Comparison of ENCODE assay signal across 27 mouse cellular contexts in the genomic region with DNA sequence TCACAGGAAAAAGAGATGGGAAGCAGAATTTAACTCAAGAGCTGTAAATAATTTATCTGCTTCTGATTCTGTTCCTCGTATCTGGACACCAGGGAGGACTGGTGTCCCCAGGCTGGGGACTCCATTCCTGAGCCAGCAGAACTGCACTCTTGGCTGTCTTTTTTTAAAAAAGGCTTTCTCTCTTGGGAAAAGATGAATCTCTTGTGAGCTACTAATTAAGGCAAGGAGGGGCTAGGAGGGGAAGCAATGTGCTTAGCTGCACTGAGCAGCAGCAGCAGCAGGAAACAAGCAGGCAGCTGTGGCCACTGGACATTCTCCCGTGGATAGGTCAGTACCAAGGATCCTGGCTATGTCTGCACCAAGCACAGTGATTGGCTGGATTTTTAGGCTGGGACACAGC.
DNase-seq lines count a peak whose midpoint lies in the region; ATAC-seq and TF ChIP-seq lines count a peak whose summit lies in the region.
"Had no signal": no experiment of that assay in that cellular context is flagged by ENCODE, and none has a peak within 500 bp of the region (broad histone marks: within the 10 kb centered on the region; RNA-seq: fewer than 3 reads in every experiment).

No protein-coding gene starts in this region.

- H3K9me3 ChIP-seq in lung, embryonic 14.5 days (ENCODE audit: low read depth, low read length), result no peaks in the 10 kb centered on the region
- H3K9me3 ChIP-seq: embryonic facial prominence, embryonic 13.5 days; embryonic facial prominence, embryonic 15.5 days; forebrain, embryonic 10.5 days; forebrain, embryonic 12.5 days had no signal

- intact Hi-C loops in heart, postnatal 14 days (cut with DNase I), result no loop called here

- peak; percentile 91 for DNase-seq in heart, adult 11 months
- no peak for DNase-seq in heart, postnatal 14 days
- DNase-seq in kidney, postnatal 10 days, result peak; percentile 45
- no peak for DNase-seq in kidney, adult 18-20 months
- DNase-seq in lung, embryonic 14.5 days, result peak; percentile 32
- no peak for DNase-seq in lung, adult 2 months
- DNase-seq: adrenal gland, adult 2 months; adrenal gland, postnatal 10 days; adrenal gland, postnatal 25 days; B cell, adult 2 months; cerebellum, adult 11 months; cerebellum, adult 18-20 months; cerebellum, adult 8-10 months; cerebellum, adult 9-11 months; cerebellum, postnatal 14 days; cerebellum, postnatal 36 days; embryo, embryonic 11 days had no signal

- H3K4me1 ChIP-seq in lung, embryonic 14.5 days (ENCODE audit: insufficient read depth), result no peaks in the 10 kb centered on the region
- H3K4me1 ChIP-seq in lung, adult 2 months (ENCODE audit: control insufficient read depth, insufficient read depth, low read length), result no peaks in the 10 kb centered on the region

- no peak for TF ChIP-seq POLR2A in lung, adult 2 months (IDR thresholded peaks at IDR 0.05; ENCODE audit: borderline replicate concordance, extremely low read depth, low read depth, low read length)

- no peaks in the 10 kb centered on the region; the same call in 1 of the 2 replicates for H3K27me3 ChIP-seq in lung, embryonic 14.5 days (ENCODE audit: insufficient read depth, low read length)
- H3K27me3 ChIP-seq: CH12.LX had no signal

- H3K9ac ChIP-seq in lung, embryonic 14.5 days, result no peak overlapping the region
- H3K9ac ChIP-seq: embryonic facial prominence, embryonic 13.5 days; embryonic facial prominence, embryonic 15.5 days; forebrain, embryonic 12.5 days had no signal

- no peak overlapping the region for H3K4me3 ChIP-seq in lung, embryonic 14.5 days (ENCODE audit: low read depth, low read length)
- no peak overlapping the region for H3K4me3 ChIP-seq in lung, adult 2 months (replicated peaks; ENCODE audit: extremely low read depth, low read depth, low read length)
- H3K4me3 ChIP-seq: embryonic facial prominence, embryonic 13.5 days; embryonic facial prominence, embryonic 15.5 days; erythroblast, embryonic 14.5 days; forebrain, embryonic 10.5 days; forebrain, embryonic 12.5 days had no signal

- H3K27ac ChIP-seq in lung, embryonic 14.5 days (ENCODE audit: low read depth), result no peak overlapping the region
- H3K27ac ChIP-seq: embryonic facial prominence, embryonic 13.5 days; embryonic facial prominence, embryonic 15.5 days; forebrain, embryonic 10.5 days; forebrain, embryonic 12.5 days had no signal

- ATAC-seq in lung, embryonic 14.5 days (ENCODE audit: insufficient read depth), result no peak
- ATAC-seq: CD4-positive, CD25-positive, alpha-beta regulatory T cell, adult 4 months; forebrain, embryonic 14.5 days; forebrain, embryonic 16.5 days had no signal

- H3K4me2 ChIP-seq in lung, embryonic 14.5 days, result no peak overlapping the region
- H3K4me2 ChIP-seq: embryonic facial prominence, embryonic 13.5 days; embryonic facial prominence, embryonic 15.5 days; forebrain, embryonic 12.5 days had no signal

- no peaks in the 10 kb centered on the region for H3K36me3 ChIP-seq in lung, embryonic 14.5 days (ENCODE audit: insufficient read depth)
- H3K36me3 ChIP-seq: embryonic facial prominence, embryonic 13.5 days; embryonic facial prominence, embryonic 15.5 days; forebrain, embryonic 10.5 days; forebrain, embryonic 12.5 days; G1E had no signal

- no peak for TF ChIP-seq CTCF in lung, embryonic 14.5 days (IDR thresholded peaks at IDR 0.05; ENCODE audit: low read depth)
- no peak for TF ChIP-seq CTCF in lung, adult 2 months (IDR thresholded peaks at IDR 0.05; ENCODE audit: insufficient read depth, low read length)

- 22% methylated on average over 2 of the region's 2 CpGs for WGBS in lung, embryonic 14.5 days
- 50% methylated on average over 2 of the region's 2 CpGs for WGBS in lung, adult 2 months

Comparison
In these comparisons a context has a peak if more than half of its experiments do, and no peak if none do; other contexts are left out.
1. DNase-seq: peak in heart, adult 11 months (single experiment), kidney, postnatal 10 days (single experiment) and lung, embryonic 14.5 days (single experiment); none in heart, postnatal 14 days (0 of 2), kidney, adult 18-20 months (single experiment) and lung, adult 2 months (single experiment).